Mouse (Mus musculus): ENCODE measurements at regions not wholly inside any gene's neighbourhood (a gene's known extent, or its start where the extent isn't known, plus 50 kb on each side); places are given as distances from the start of the nearest gene placed in this dataset.

DNA sequence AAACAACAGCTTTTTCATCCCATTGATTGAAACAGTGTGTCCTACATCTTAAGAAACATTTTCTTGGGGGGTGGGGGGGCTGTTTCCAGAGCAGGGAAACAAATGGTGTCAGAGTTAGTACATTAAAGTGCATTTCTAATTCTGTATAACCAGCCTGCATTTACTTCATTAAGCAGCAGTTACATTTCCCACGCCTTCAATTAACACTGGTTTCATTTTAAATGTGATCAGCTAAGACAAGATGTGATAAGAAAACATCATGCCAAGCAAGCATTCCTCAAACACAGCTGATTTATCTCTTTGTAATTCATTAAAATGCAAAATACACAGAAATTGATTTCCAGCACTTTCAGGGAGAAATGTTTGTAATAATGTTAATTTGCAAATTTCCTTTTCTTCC, 122.0 kb downstream of the Olfr1505 start:
- POLR2A ChIA-PET = interaction anchor here in 1 of 4 experiments (0.6 kb wide), 1 partner anchor 88 kb away, joined by 3 read pairs; no protein-coding TSS in a partner anchor
- CTCF ChIA-PET = no interaction called here

DNA sequence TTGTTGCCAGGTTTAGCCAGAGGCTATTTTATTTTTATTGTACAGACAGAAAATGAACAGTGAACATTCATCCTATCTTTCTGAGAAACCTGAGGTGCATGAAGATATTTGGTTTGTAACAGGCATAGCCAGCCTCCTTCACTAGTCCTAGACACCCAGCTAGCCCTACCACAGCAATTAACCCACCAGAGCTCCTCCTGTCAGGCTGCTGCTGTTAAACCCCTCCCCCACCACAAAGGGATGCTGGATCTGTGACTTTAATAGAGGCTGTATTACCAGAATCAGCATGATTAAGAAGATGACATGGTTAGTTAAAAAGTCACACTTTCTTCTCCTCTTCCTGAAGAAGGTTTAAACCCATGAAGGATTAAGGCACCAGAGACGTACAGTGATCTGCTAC, 122.5 kb downstream of the Olfr1505 start:
- ChIA-PET CTCF (no interaction called here), POLR2A (no interaction called here)

DNA sequence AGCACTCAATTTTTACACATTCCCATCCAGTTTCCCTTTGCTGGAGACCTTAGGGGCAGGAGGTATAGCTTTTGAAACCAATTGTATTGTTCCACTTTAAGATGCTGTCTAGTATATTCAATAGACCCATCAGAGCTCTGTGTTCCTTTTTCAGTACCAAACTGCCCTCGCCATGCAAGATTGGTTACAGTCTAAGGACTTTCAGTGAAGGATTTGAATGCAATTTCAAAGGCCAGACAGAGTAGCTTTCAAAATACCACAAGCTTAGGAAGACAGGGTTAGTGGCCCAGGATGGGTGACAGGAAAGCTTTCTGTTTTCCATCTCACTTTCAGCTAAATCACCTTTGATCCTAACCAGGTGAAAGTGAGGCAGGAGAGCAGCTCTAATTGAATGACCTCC, 123.4 kb downstream of the Olfr1505 start:
- ChIA-PET CTCF (interaction anchor here in 1 of 4 experiments (1.0 kb wide), 1 partner anchor 9 kb away, joined by 4 read pairs; no protein-coding TSS in a partner anchor), POLR2A (no interaction called here)

DNA sequence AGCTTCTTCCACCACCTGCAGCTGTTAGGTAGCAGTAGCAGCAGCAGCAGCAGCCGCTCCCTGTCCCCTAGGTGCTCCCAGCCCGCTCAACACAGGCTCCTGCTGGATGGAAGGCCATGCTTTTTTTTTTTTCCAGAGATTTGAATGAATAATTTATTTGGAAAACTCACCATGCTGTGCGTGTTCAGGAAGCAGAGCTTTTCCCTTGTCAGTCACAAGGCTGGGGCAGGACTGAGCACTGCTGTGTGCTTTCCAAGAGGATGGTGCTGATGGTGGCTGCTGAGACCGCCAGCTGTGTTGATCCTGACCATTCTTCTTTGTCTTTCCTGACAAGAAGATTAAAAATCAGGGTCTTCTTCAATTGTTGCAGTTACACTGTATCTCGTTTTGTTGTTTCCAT, 129.4 kb downstream of the Olfr1505 start:
- ChIA-PET CTCF (interaction anchor here in 3 of 4 experiments (0.7 to 1.0 kb wide), 3 partner anchors 38 to 127 kb away, joined by 3 to 5 read pairs (median 4); no protein-coding TSS in a partner anchor), POLR2A (no interaction called here)

DNA sequence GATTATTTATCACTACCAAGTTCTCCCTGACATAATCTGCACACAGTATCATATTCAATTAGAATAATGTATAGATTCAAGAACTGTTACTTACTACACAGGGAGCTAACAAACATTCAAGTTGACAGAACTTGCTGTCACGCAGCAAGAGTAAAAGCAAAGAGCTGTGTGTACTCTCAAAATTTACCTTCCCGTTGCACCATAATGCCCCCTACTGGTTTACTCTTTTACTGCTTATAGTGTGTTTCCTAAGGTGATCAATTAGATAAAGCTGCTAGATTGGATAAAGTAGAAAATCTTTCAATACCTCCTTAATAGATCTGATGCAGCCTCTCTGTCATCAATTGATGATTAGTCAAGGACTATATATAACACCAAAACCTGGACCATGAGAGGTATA, 132.1 kb downstream of the Olfr1505 start:
- ChIA-PET POLR2A (no interaction called here), CTCF (interaction anchor here in 2 of 4 experiments (0.6 to 1.1 kb wide), 6 partner anchors 9 to 803 kb away, joined by 3 to 4 read pairs (median 4); no protein-coding TSS in a partner anchor)

DNA sequence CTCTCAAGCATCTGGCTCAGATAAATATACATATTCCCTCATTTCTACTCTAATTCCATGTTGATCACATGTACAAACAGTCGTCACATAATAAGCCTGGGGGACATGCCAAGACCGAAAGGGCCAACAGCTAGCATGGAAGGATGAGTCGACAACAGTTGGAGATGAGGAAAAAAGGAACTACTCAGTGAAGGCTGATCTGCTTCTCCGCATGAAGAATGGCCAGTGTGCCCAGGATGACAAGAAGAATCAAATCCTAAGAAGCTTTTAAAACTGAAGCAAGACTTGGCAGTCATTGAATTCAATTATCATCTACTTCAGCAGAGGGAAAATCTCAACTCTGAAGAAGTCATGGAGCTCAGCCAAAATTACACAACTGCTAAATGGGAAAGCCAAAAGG, 138.7 kb downstream of the Olfr1505 start:
- CTCF ChIA-PET = no interaction called here
- POLR2A ChIA-PET = no interaction called here

DNA sequence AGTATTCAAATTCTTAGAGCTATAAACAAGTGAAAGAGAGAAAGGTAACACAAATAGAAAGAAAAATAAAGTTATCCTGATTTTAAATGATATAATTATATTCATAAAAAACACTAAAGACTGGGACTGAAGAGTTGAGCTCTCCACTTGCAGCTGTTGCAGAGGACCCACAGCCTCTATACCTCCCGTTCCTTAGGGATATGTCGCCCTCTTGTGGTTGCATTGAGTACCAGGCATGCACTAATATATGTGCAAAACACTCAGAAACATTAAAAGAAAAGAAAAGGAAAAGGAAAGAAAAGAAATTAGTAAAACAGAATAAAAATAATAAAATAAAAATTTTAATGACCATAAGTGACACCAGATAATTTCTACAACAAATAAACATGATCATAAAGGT, 167.2 kb downstream of the Olfr1505 start:
- POLR2A ChIA-PET = no interaction called here
- CTCF ChIA-PET = interaction anchor here (0.6 to 1.4 kb wide), 7 partner anchors 9 to 766 kb away, joined by 4 to 5 read pairs (median 4); no protein-coding TSS in a partner anchor

DNA sequence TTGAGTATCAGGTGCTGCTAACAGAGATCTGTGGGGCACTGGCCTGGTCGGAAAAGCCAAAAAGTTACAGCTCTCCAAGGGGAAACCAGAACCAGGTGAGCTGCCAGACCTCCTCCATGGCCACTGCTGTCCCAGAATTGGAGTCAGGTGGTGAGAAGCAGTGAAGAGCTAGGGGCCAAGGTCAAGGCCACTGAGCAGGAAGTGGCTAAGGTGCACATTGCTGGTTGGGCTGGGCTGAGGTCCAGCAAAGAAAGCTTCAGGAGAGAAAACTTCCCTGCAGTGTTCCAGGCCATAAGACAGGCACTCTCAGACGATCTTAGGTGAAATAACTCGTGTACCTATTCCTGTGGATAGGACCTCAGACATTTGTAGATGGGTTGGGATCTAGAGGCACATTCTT, 171.4 kb downstream of the Olfr1505 start:
- CTCF ChIA-PET = no interaction called here
- POLR2A ChIA-PET = interaction anchor here in 1 of 4 experiments (0.7 kb wide), 1 partner anchor 642 kb away, joined by 3 read pairs; no protein-coding TSS in a partner anchor

DNA sequence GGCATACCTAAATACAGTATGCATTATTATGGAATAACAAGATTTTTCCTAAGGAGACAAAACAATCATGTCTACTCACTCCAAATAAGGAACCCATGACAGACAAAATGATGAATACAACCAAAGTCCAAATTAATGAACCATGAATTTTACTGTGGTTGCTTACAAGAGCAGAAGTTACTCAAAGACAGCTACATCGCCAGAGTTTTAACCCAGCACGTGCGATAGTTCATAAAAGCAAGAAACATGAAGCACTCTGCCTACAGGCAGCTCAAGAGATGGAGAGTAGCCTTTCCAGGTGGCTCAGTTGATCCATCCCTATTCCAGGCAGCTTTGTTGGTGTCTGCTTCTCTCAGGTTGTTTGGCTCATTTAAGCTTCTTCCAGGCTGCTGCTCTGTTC, 176.8 kb downstream of the Olfr1505 start:
- CTCF ChIA-PET = interaction anchor here in 1 of 4 experiments (1.2 kb wide), 1 partner anchor 10 kb away, joined by 5 read pairs; no protein-coding TSS in a partner anchor
- POLR2A ChIA-PET = no interaction called here

DNA sequence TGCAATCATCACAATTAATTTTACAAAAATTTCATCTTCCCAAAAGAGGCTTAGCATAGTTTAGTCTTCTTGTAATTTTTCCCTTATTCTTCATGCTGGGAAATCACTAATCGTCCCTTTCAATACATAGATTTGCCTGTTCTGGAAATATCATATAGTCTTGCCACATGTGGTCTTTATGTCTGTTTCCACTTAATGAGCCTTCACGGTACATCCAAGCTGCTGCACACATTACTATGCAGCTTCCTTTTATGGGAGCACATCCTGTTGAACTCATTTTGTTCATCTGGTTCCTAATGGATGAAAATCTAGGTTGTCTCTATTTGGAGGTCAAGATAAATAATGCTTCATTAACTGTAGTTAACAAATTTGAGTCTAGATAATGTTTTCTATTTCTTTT, 180.9 kb downstream of the Olfr1505 start:
- POLR2A ChIA-PET = no interaction called here
- CTCF ChIA-PET = no interaction called here

DNA sequence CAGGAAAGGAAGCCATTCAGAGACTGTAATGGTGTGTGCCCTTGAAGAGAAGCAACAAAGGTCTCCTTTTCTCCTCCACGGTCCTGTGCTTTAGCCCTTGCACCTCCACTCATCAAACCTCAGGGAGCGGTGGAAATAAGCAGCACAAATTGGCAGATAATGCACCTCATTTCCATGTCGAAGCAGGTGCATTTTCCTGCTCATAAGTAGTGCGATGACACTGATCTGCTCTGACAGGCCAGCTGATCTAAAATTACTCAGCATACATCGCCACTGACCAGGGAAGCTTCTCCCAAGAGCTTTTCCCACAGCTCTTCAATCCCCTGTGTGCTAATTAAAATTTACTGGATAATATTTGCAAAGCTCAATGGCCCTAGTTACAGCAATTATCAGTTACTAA, 182.9 kb downstream of the Olfr1505 start:
- POLR2A ChIA-PET = no interaction called here
- CTCF ChIA-PET = interaction anchor here in 1 of 4 experiments (0.6 kb wide), 1 partner anchor 214 kb away, joined by 3 read pairs; no protein-coding TSS in a partner anchor

DNA sequence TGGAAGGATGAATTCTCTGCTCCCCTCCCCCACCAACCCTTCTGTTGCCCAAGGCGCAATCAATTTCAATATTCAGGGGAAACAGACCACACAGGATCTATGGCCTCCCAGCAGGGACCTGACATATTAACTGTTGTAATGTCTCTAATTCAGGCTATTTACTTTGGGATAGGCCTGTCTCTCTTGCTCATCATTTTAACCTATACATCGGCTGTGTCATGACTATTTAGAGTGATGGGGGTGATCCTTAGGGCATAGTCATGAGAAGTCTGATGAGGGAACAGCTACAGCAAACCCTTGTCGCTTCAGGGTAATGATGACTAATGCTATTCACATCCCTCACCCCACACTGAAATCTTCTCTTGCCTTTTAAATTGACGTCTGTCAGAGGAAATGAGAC, 195.8 kb downstream of the Olfr1505 start:
- ChIA-PET CTCF (no interaction called here), POLR2A (no interaction called here)

DNA sequence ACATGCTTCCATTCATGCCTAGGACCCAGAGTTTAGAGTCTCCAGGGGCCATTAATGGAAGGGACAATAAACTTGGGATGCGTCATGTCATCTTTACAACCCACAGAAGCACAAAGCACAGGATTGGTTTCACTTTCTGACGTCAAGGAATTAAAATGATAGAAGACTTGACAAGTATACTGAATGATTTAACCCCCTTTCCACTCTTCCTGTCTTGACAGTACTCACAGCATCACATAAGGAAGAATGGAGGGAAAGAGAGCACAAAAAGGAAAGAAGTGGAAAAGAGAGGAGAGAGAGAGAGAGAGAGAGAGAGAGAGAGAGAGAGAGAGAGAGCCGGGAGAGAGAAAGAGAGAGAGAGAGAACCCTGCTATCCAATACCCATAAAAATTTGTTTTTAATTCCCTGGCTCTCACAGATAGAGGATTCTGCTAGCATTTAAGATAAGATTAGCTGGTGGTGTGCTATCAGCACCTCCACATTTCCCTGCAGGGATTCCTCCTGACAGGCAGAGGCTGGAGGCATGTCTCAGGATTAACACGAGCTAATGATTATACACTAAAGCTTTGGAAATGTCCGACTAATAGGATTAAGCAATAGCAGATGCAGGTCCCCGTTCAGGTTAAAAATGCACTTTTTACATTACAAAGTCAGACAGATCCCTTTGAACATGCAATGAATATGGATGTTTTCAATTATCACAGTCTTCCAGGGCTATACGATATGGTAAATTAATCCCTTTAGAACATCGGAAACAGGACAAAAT, 210.2 kb downstream of the Olfr1505 start:
- POLR2A ChIA-PET = interaction anchor here in 1 of 4 experiments (0.6 kb wide), 2 partner anchors 89 to 252 kb away, joined by 3 read pairs; no protein-coding TSS in a partner anchor

DNA sequence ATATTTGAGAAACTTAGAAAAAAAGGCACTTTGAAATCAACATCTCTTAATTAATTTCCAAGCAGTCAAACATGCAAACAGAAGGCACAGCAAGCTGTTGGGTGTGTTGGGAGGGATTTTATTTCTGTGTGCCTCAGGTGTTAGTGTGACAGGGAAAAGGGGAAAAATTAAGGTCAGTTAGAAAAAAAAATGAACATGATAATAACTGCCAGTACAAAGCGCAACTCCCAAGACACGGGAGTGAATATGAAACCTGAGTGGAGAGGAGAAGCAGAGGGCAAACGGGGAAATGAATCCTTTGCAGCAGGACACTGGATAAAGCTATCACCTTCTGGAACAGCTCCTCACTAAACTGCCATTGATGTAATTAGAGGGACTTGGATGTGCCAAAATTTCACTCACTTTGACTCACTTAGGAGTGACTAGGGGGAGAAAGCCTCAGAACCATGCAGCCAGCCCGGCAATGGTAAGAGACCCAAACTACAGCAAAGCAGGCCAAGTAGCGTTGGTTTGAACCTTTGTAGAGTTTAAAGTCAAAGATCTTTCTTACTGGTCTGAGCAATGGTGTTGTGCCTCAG, 211.0 kb downstream of the Olfr1505 start:
- CTCF ChIA-PET = interaction anchor here in 2 of 4 experiments (0.5 to 0.6 kb wide), 2 partner anchors 23 to 42 kb away, joined by 3 to 10 read pairs; no protein-coding TSS in a partner anchor
- POLR2A ChIA-PET = interaction anchor here in 1 of 4 experiments (0.6 kb wide), 2 partner anchors 89 to 251 kb away, joined by 3 read pairs; no protein-coding TSS in a partner anchor

More for the DNA sequence above, 210.2 kb downstream of the Olfr1505 start:
- CTCF ChIA-PET = interaction anchor here in 1 of 4 experiments (0.6 kb wide), 1 partner anchor 23 kb away, joined by 3 read pairs; no protein-coding TSS in a partner anchor

DNA sequence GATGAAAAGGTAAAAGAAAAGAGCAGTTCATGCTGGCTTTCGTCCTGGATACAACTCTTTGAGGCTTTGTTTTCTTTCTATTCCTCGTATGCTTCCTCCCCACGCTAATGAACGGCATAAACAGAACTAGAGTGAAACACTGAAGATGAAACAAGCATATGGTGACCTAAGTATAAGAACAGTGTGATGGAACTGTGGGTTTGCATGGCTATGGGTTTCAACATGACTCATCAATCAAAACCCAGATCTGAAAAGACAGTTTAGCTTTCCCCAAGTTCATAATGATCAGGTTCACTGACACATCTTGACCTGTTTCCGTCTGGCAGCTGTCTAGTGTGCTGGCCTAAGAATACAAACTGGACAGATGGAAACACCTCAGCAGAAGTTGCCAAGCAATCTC, 211.7 kb downstream of the Olfr1505 start:
- CTCF ChIA-PET = no interaction called here
- POLR2A ChIA-PET = no interaction called here

DNA sequence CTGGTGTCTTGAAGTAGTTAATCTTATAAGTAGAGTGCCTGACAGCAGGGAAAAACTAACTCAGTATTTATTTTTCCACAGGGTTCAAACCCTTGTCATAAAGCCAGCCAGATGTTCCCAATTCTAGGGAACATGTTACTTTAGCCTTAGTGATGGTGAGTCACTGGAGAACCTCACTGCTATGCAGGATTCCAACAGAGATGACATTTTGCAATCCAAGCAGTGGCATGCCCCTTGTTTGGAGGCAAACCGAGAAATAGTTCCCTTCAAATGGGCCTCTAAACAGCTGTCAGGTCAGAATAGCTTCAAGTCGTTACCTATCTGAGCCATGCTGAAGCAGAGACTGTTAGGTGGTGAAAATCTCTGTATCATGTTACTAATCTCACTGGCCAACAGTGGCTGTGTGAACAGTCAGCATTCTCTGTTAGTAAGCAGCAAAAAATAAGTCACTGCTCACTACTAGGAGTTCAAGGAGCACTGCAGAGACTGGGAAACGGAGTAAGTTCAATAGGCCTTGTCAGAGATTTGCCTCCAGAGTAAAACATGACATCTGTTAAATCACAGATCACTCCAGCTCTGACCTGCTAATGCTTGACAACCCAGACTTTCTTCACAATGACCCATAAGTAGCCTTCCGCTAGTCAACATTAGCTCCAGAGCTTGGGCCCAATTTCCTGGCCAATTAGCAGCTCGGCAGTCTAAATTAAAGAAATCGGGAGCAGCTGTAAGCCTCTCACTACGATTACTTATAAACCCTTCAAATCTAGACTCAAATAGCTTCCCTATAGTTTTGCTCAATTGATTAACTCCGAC, 215.3 kb downstream of the Olfr1505 start:
- ChIA-PET POLR2A (no interaction called here), CTCF (no interaction called here)

DNA sequence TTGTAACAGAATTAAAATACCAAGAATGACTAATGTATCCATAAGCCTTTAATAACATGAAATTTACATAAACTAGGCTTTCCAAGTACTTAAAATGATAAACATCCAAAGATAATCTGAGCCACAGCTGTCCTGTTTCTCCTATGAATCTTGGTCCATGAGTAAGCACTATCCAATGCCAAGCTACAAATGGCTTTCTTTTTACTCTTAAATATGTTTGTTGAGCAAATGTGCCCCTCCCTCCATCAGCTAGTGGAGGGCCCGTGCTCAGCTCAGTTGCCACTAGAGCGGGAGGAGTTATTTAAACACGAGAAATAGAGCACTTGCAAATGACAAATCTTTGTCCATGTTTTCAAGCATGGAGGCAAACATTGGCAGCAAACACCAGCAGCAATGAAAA, 247.9 kb downstream of the Olfr1505 start:
- ChIA-PET POLR2A (no interaction called here), CTCF (no interaction called here)

DNA sequence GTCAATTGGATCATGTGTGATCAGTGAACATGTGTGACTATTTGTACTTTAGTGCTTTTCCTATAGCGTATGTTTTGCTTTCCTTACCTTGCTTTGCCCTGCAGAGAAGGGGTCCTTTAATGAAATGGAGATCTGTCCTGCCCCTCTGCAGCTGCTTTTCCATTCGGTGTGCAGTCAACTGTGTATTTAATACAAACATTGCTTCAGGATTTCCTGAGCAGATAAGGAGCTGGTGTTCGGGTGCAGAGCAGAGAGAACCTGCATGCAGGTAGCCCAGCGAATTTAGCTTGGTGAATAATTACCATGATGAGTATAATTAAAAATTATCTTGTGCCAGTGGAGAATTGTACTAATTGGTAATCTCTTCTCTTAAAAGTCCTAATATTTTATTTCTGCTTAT, 249.4 kb downstream of the Olfr1505 start:
- CTCF ChIA-PET = no interaction called here
- POLR2A ChIA-PET = no interaction called here

DNA sequence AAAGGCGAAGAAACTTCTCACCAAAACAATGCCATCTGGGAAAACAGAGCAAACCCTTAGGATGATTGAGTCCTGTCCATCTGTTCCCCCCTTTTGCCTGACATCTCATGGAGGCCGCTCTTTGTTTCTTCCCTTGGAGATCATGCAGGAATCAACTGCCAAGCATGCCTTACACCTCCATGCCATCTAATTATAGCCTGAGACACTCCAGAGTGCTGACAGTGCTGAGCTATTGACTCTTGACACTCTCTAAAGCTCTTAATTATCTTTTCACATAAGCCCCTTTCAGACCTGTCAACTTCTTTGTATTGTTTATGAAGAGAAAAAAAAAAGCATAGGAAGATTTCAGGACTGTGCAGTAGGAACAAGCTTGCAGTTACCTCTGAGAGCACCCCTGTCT, 252.4 kb downstream of the Olfr1505 start:
- ChIA-PET POLR2A (no interaction called here), CTCF (no interaction called here)

DNA sequence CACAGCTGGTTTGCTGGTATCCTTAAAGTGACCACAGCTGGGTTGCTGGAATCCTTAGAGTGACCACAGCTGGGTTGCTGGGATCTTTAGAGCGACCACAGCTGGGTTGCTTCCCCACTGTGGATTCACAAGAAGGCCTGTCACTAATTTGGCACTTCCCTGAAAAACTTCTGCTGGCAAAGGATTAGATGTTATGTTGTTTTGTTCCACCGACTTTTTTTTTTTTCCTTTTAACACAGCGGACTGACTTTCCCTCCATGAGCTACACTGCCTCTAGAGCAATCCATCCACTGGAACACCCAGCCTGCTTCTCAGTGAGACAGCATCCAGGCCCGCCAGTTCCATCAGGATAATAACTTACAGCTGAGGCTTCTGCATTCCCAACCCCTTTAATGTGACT, 266.9 kb downstream of the Olfr1505 start:
- ChIA-PET POLR2A (no interaction called here), CTCF (no interaction called here)
